Mouse (Mus musculus) cortical plate, adult 2 months (tissue): ENCODE measurements around the gene Cyp2d22.
"Not testable (repeated sequence)": the region's sequence is repeated elsewhere in the genome, so short reads cannot be mapped to it uniquely, and the experiment has no call there.

Experiments used
- CTCF ChIP-seq: fragments of 200-500 bp; IDR thresholded peaks from 2 replicates; pipeline ENCODE4 v1.5.1; 2011; ENCODE audit warnings: mild to moderate bottlenecking, control low read depth, low read length; ENCODE audit not compliant: insufficient read depth; ENCODE audit errors: extremely low read depth
- POLR2A ChIP-seq: fragments of 200-500 bp; IDR thresholded peaks from 2 replicates; pipeline ENCODE4 v1.6.1; 2011; ENCODE audit warnings: mild to moderate bottlenecking, low read length, control low read depth; ENCODE audit not compliant: insufficient read depth; ENCODE audit errors: extremely low read depth

- not testable (repeated sequence) for TF ChIP-seq POLR2A, CTCF
These were observed 13.9 kb upstream of the Cyp2d22 start, which contains the start of gene Cyp2d11 for GRCm38 (mm10) chr15:82393922-82394321.
